Mouse (Mus musculus) hindbrain, embryonic 12.5 days (tissue): ENCODE measurements around the gene Vwc2. TPM values are rescaled to one million over a fixed set of nuclear protein-coding genes. Genes with fewer than 3 reads are reported as not detected.
A peak's percentile ranks its signal among the peaks of the same experiment; 100 is the strongest.

Experiments used
- ATAC-seq: fragments of 200-750 bp; cut with Nextera tagmentation; 2 replicates; pipeline ENCODE4 v1.8.0; 2017; ENCODE audit warnings: moderate TSS enrichment; ENCODE audit not compliant: low FRiP score
- H3K27ac ChIP-seq: fragments of 300-500 bp; sonication (generic); 2 replicates; pipeline ENCODE4 v1.5.1; 2016; ENCODE audit warnings: mild to moderate bottlenecking
- H3K27me3 ChIP-seq: fragments of 300-500 bp; sonication (generic); 2 replicates; pipeline ENCODE4 v1.6.1; 2016; ENCODE audit warnings: mild to moderate bottlenecking
- H3K36me3 ChIP-seq: fragments of 300-500 bp; sonication (generic); 2 replicates; pipeline ENCODE4 v1.6.1; 2016; ENCODE audit warnings: mild to moderate bottlenecking
- H3K4me1 ChIP-seq: fragments of 300-500 bp; sonication (generic); 2 replicates; pipeline ENCODE4 v1.6.1; 2016
- H3K4me2 ChIP-seq: fragments of 300-500 bp; sonication (generic); replicated peaks from 2 replicates; pipeline ENCODE4 v1.6.1; 2016; ENCODE audit warnings: mild to moderate bottlenecking
- H3K4me3 ChIP-seq: fragments of 300-500 bp; sonication (generic); 2 replicates; pipeline ENCODE4 v1.5.1; 2016; ENCODE audit warnings: mild to moderate bottlenecking
- H3K9ac ChIP-seq: fragments of 300-500 bp; sonication (generic); 2 replicates; pipeline ENCODE4 v1.6.1; 2016; ENCODE audit warnings: mild to moderate bottlenecking, moderate library complexity
- H3K9me3 ChIP-seq: fragments of 300-500 bp; sonication (generic); replicated peaks from 2 replicates; pipeline ENCODE4 v1.6.1; 2016; ENCODE audit warnings: mild to moderate bottlenecking
- WGBS: fragments of 180-500 bp; shearing (Covaris S2); methylation state at CpG from one replicate; pipeline ENCODE4 v1.1.7; 2016; 5-methylcytosine and 5-hydroxymethylcytosine counted together
- polyA plus RNA-seq: library from polyadenylated mRNA; unstranded; fragments of >200 nt; fragmentation: Nextera tagmentation; extraction: Ambion mirVana; gene quantifications from 2 replicates; pipeline ENCODE4 v1.2.1, GENCODE M21; 2016

The Vwc2 gene
- polyA plus RNA-seq, result 2.1 and 3.5 TPM in 2 replicates

DNA sequence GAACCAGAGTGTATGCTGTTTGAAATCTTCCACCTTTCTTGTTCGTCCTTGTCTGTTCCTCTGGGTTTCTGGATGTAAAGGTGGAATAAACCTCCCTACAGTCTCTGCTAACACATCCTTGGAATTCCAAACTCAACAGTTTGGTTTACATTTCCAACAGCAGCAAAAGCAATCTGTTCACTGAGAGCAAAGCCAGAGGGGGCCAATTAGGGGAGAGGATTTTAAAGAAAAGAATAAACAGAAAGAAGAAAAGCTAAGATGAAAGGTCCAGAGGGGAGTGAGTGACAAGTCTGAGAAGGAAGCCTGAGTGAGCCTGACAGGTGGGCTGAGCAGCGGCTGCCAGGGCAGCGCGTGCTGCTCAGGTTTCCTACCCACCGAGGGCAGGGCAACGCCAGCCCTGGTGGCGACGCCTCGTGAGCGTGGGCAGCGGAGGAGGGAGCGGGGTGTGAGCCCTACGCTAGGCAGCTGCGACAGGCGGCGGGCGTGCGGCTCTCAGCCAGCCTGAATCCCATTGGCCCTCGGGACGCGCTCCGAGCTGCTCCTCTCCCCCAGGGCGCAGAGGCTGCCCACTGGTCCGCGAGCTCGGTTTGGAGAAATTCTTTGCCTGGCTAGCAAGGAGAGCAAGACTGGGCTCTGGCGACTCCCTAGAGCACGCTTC is at the start of gene Vwc2:
Vwc2 (plus strand) TSS at position 648 of the 658 bp plus-strand sequence.
- peak; percentile 69 for ATAC-seq
- WGBS, result under 1% methylated on average over 28 of the region's 28 CpGs
- Histone ChIP-seq H3K36me3 (no peaks in the 10 kb centered on the region), H3K9ac (peak within 1 kb of the TSS; percentile 53), H3K27me3 (peaks cover 64% of the 10 kb centered on the region), H3K4me3 (peak within 1 kb of the TSS; percentile 54), H3K27ac (no peak within 1 kb of the TSS), H3K9me3 (no peaks in the 10 kb centered on the region), H3K4me1 (peaks cover 30% of the 10 kb centered on the region), H3K4me2 (peak within 1 kb of the TSS; percentile 98)

DNA sequence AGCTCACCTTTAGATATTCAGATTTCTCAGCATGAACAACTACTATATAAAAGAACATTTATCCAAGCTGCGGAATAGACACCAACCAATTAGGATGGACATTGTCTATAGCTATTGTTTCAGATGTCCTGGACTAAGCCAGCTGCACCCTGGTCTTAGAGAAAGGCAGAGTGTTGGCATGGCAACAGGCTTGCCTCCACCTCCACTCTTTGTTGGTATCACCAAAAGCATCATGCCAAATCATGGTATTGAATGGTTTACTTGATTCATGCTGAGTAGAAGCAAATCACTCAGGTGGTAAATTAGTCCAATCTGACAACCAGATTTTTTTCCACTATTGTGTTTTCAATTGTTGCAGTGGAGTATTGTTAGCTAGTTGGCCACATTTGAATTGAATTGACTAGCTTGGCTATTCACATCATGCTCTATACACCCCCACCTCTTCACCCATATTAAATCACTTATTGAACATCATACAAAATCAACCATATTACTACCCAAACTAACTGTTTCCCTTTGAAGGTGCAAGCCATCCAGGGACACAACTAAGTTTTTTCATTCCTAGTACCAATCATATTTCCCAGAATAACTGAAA is 25.8 kb upstream of the Vwc2 start:
- peak; percentile 85 for ATAC-seq
- H3K4me2 ChIP-seq, result no peak overlapping the region
- H3K4me1 ChIP-seq, result no peaks in the 10 kb centered on the region
- no peaks in the 10 kb centered on the region for H3K36me3 ChIP-seq
- no peak overlapping the region for H3K27ac ChIP-seq
- peaks cover 2% of the 10 kb centered on the region; the same call in 1 of the 2 replicates for H3K27me3 ChIP-seq
- no peaks in the 10 kb centered on the region for H3K9me3 ChIP-seq
- no peak overlapping the region for H3K9ac ChIP-seq
- H3K4me3 ChIP-seq, result no peak overlapping the region
- WGBS, result 30% methylated on average over 1 of the region's 1 CpGs

DNA sequence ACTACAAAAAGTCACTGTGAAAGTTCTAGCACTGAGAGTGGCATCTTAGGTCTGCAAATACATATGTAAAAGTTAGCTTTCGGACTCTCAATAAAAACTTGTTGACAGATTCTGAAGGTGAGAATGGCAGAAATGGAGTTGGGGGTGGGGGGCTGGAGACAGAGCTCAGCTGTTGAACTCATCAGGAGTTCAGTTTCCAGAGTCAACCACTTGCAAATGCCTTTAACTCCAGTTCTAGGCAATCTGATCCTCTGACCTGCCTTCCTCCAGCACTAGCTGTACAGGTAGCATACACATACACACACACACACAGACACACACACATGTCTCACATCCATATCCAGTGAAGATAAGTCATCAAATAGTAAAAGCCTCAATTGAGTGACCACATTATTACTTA is 16.4 kb upstream of the Vwc2 start:
- H3K27ac ChIP-seq, result no peak overlapping the region
- H3K4me1 ChIP-seq, result no peaks in the 10 kb centered on the region
- WGBS, result 82% methylated on average over 1 of the region's 1 CpGs
- no peak overlapping the region for H3K9ac ChIP-seq
- no peak for ATAC-seq
- H3K36me3 ChIP-seq, result no peaks in the 10 kb centered on the region
- H3K4me2 ChIP-seq, result no peak overlapping the region
- no peak overlapping the region for H3K4me3 ChIP-seq
- H3K27me3 ChIP-seq, result peaks cover 3% of the 10 kb centered on the region; the same call in 1 of the 2 replicates
- H3K9me3 ChIP-seq, result no peaks in the 10 kb centered on the region

DNA sequence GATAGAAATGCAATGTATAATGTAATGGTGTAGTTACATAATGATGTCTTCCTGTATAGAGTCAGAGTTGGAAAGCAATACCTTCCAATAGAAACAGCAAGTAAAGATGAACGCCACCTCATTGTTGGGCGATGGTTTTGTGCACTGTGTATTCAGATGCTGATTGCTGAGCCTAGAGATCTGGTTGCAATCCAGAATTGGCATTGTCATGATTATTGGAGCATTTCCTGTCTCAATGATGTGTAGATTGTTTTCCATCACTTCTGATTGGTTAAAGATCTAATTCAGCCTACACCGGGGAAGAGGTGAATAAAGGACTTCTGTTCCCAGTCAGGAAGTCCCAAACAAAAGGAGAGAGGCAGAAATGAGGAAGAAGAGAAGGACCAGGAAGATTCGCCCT is 15.7 kb upstream of the Vwc2 start:
- no peaks in the 10 kb centered on the region for H3K9me3 ChIP-seq
- WGBS, result 75% methylated on average over 4 of the region's 4 CpGs
- H3K4me1 ChIP-seq, result no peaks in the 10 kb centered on the region
- H3K27ac ChIP-seq, result no peak overlapping the region
- H3K9ac ChIP-seq, result no peak overlapping the region
- no peaks in the 10 kb centered on the region for H3K36me3 ChIP-seq
- H3K4me2 ChIP-seq, result no peak overlapping the region
- no peak for ATAC-seq
- peaks cover under 1% of the 10 kb centered on the region; the same call in 1 of the 2 replicates for H3K27me3 ChIP-seq
- no peak overlapping the region for H3K4me3 ChIP-seq

DNA sequence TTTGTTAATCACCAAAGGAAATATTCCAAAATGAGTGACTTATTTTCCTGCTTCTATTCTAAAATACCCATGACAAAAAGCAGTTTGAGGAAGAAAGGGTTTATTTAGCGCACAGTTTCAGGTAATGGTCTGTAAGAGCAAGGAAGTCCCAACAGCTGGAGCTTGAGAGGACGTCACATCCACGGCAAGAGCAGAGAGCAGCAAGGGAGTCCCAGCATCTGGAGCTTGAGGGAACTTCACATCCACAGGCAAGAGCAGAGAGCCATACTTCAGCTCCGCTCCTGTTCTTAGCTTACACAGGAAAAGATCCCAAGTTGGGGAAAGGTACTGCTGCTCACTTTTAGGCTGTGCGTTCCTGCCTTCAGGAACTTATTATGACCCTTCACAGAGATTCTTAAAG is 15.0 kb upstream of the Vwc2 start:
- no peak overlapping the region for H3K4me2 ChIP-seq
- no peaks in the 10 kb centered on the region for H3K4me1 ChIP-seq
- WGBS, result 91% methylated on average over 5 of the region's 5 CpGs
- H3K36me3 ChIP-seq, result no peaks in the 10 kb centered on the region
- H3K4me3 ChIP-seq, result no peak overlapping the region
- H3K27me3 ChIP-seq, result no peaks in the 10 kb centered on the region
- H3K27ac ChIP-seq, result no peak overlapping the region
- no peak overlapping the region for H3K9ac ChIP-seq
- no peak for ATAC-seq
- H3K9me3 ChIP-seq, result no peaks in the 10 kb centered on the region

DNA sequence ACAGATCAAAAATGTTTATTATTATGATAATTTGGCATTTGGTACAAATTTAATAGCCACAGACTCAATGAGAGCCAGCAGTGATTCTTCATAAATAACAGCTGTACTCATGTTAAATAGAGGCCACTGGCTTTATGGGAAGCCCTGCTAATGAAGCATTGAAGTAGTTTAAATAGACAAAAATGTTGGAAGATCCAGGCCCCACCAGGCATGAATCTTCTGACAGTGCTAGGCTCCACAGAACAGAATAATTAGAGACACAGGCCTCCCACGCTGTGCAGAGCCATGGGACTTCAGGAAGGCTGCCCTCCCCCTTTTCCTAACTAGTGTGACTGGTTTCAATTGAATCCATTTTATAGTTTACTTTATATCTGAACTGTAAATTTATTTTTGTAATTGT is 11.8 kb upstream of the Vwc2 start:
- H3K4me1 ChIP-seq, result no peaks in the 10 kb centered on the region
- no peaks in the 10 kb centered on the region for H3K36me3 ChIP-seq
- ATAC-seq, result no peak
- no peak overlapping the region for H3K4me3 ChIP-seq
- H3K27me3 ChIP-seq, result no peaks in the 10 kb centered on the region
- no peaks in the 10 kb centered on the region for H3K9me3 ChIP-seq
- no peak overlapping the region for H3K27ac ChIP-seq
- no peak overlapping the region for H3K4me2 ChIP-seq
- 36% methylated on average over 1 of the region's 1 CpGs for WGBS
- H3K9ac ChIP-seq, result no peak overlapping the region

DNA sequence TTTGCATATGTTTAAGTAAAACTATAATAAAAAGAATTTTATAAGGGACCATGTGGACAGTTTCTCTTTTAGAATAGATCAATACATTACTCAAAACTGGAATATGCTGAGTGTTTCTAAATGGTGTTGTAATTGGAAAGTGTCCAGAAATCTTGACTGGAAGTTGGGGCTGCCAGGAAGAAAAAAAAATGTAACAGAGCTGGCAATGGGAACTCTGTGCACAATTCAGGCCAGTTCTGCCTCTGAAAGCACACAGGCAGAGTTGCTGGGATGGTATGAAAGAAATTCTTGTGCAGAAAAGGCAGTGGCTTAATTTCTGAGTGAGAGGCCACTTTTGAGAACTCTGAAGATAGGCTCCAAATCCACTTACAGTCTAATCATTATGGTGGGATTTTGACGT is 11.4 kb upstream of the Vwc2 start:
- no peak overlapping the region for H3K4me3 ChIP-seq
- H3K9ac ChIP-seq, result no peak overlapping the region
- 53% methylated on average over 1 of the region's 1 CpGs for WGBS
- no peak for ATAC-seq
- no peaks in the 10 kb centered on the region for H3K9me3 ChIP-seq
- no peaks in the 10 kb centered on the region for H3K27me3 ChIP-seq
- no peaks in the 10 kb centered on the region for H3K36me3 ChIP-seq
- no peaks in the 10 kb centered on the region for H3K4me1 ChIP-seq
- no peak overlapping the region for H3K27ac ChIP-seq
- H3K4me2 ChIP-seq, result no peak overlapping the region

DNA sequence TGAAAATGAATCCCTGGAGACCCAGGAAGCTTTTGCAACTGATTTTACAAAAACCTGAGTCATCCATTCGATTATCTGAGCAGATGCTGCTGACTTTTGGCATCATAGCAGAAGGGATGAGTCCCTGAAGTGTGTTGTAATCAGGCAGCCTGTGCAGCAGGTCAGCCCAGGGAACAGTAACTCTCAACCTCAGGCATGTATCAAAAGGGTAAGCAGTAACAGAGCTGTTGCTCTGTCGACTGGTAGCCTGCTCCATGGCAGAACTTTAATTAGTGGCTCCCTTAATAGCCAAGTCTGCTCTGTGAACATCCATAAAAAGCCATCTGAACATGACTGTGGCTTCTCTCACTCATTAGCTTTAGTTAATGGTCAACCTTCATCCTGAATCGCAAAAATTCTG is 5.1 kb upstream of the Vwc2 start:
- Histone ChIP-seq H3K4me2 (no peak overlapping the region), H3K4me1 (peaks cover 6% of the 10 kb centered on the region; the same call in 1 of the 2 replicates), H3K9ac (no peak overlapping the region), H3K4me3 (no peak overlapping the region), H3K36me3 (no peaks in the 10 kb centered on the region), H3K27me3 (peaks cover 16% of the 10 kb centered on the region), H3K9me3 (no peaks in the 10 kb centered on the region), H3K27ac (no peak overlapping the region)
- no peak for ATAC-seq
- 68% methylated on average over 3 of the region's 3 CpGs for WGBS

DNA sequence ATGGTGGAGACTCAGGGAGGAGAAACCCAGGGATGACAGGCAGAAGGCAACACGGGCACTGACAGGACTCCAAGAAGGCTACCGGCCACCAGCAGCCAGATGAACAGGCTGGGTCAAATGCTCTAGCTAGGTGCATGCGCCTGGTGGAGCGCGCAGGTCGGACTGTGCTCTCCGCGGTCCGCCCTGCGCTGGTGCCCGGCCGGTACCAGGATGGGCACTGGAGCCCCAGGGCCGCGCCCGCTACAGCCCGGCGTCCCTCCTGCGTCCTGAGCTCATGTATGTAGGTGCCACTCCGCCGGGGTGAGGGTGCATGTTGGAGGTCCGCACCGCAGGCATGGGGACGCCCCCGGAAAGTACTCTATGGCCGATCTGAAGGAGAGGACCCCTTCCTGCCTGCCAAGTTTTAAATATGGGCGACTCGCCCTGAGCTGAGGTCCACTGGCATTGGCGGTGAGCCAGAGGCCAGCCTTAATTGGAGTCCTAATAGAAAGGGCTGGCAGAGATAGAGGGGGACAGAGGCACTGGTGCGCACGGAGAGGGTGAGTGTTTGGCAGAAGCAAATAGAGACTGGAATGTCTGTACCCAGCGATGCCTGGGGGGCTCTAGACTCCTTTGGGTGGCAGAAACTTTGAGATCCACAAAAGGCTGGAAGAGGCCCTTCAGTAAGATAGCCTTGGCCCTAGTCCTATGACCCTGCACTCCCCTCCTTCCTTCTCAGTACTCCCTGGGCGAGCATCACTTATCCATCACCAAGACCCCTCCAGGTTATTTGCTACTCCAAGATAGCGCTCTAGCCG is 409 bp downstream of the Vwc2 start:
- peaks cover 30% of the 10 kb centered on the region for H3K4me1 ChIP-seq
- peak overlapping the region; percentile 98 for H3K4me2 ChIP-seq
- ATAC-seq, result peak; percentile 55
- H3K27me3 ChIP-seq, result peaks cover 69% of the 10 kb centered on the region
- WGBS, result under 1% methylated on average over 33 of the region's 34 CpGs
- H3K9ac ChIP-seq, result peak overlapping the region; percentile 53
- H3K27ac ChIP-seq, result no peak overlapping the region
- H3K36me3 ChIP-seq, result no peaks in the 10 kb centered on the region
- H3K4me3 ChIP-seq, result peak overlapping the region; percentile 54
- no peaks in the 10 kb centered on the region for H3K9me3 ChIP-seq

DNA sequence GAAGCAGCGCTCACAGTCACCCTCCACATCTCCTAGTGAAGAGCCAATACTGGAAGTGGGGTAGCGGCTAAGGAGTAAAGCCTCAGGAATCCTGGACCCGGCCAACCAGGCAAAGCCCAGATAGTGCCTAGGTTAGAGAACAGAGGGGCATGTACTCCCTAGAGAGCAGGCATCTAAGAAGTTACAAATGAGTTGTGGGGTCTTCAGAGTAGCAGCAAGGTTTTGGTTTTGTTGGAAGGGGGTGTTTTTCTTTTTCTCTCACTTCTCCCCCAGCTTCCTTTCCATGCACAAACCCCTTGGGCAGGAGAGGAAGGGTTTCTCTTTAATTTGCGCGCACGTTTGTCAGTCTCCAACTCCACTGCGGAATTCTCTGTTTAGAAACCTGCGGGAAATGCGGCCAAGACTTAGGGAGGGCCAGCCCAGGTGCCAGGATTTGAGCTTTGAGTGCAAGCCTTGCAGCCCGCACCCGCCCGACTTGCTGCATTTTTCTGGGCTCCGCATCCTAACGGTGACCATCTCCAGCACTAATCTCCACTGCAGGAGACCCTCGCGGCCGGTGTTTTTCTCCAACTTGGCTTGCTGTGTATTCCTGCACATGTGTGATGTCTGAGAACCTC is 1.1 kb downstream of the Vwc2 start:
- Histone ChIP-seq H3K9me3 (no peaks in the 10 kb centered on the region), H3K27ac (no peak overlapping the region), H3K4me3 (peak overlapping the region; percentile 54), H3K4me1 (peaks cover 30% of the 10 kb centered on the region), H3K9ac (peak overlapping the region; percentile 64), H3K27me3 (peaks cover 69% of the 10 kb centered on the region), H3K36me3 (no peaks in the 10 kb centered on the region), H3K4me2 (peak overlapping the region; percentile 98)
- ATAC-seq, result no peak; the same call in 1 of the 2 replicates
- 1% methylated on average over 17 of the region's 17 CpGs for WGBS

DNA sequence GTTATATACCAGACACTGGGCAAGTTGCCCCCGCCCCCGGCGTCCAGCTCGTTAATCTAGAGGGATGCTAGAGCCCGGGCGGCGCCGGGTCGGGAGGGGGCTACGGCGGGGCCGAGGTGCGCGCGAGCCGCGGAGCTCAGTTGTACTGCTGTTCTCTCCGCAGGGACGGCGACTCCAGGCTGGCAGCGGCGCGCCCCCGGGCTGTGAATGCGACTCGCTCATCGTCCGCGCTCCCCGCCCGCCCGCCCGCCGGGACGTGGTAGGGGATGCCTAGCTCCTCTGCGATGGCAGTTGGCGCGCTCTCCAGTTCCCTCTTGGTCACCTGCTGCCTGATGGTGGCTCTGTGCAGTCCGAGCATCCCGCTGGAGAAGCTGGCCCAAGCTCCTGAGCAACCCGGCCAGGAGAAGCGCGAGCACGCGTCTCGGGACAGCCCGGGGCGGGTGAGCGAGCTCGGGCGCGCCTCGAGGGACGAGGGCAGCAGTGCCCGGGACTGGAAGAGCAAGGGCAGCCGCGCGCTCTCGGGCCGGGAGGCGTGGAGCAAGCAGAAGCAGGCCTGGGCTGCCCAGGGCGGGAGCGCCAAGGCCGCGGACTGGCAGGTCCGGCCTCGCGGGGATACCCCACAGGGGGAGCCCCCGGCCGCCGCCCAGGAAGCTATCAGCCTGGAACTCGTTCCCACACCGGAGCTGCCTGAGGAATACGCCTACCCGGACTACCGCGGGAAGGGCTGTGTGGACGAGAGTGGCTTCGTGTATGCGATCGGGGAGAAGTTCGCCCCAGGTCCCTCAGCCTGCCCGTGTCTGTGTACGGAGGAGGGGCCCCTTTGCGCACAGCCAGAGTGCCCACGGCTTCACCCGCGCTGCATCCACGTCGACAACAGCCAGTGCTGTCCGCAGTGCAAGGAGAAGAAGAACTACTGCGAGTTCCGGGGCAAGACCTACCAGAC is 1.9 kb downstream of the Vwc2 start:
- WGBS, result under 1% methylated on average over 93 of the region's 93 CpGs
- H3K27me3 ChIP-seq, result peaks cover 69% of the 10 kb centered on the region
- peak overlapping the region; percentile 64 for H3K9ac ChIP-seq
- peak; percentile 79 for ATAC-seq
- peak overlapping the region; percentile 54 for H3K4me3 ChIP-seq
- H3K9me3 ChIP-seq, result no peaks in the 10 kb centered on the region
- no peak overlapping the region for H3K27ac ChIP-seq
- peak overlapping the region; percentile 98 for H3K4me2 ChIP-seq
- H3K4me1 ChIP-seq, result peaks cover 30% of the 10 kb centered on the region
- no peaks in the 10 kb centered on the region for H3K36me3 ChIP-seq
